Mouse (Mus musculus) limb, embryonic 14.5 days (tissue): ENCODE data around the gene Fcrl6. TPM values are rescaled to one million over a fixed set of nuclear protein-coding genes. Genes with fewer than 3 reads are reported as not detected.
A peak's percentile ranks its signal among the peaks of the same experiment; 100 is the strongest.

Source experiments
- ATAC-seq: fragments of 200-750 bp; cut with Nextera tagmentation; 2 replicates; pipeline ENCODE4 v1.8.0; 2017; ENCODE audit warnings: low read depth, moderate number of reproducible peaks, moderate TSS enrichment; ENCODE audit not compliant: low FRiP score
- DNase-seq: peaks from one replicate; pipeline ENCODE4 v3.0.0-alpha.2; 2015; ENCODE audit warnings: low spot score
- H3K27ac ChIP-seq: fragments of 300-500 bp; sonication (generic); replicated peaks from 2 replicates; pipeline ENCODE4 v1.5.1; 2014; ENCODE audit warnings: low read depth, mild to moderate bottlenecking, low read length, moderate library complexity, mixed read lengths
- H3K27me3 ChIP-seq: fragments of 300-500 bp; sonication (generic); 2 replicates; pipeline ENCODE4 v1.6.1; 2014; ENCODE audit warnings: low read length, mixed read lengths; ENCODE audit not compliant: control insufficient read depth, insufficient read depth
- H3K36me3 ChIP-seq: fragments of 300-500 bp; sonication (generic); 2 replicates; pipeline ENCODE4 v1.6.1; 2014; ENCODE audit warnings: mild to moderate bottlenecking, low read length, moderate library complexity, mixed read lengths; ENCODE audit not compliant: control insufficient read depth, insufficient read depth
- H3K4me1 ChIP-seq: fragments of 300-500 bp; sonication (generic); 2 replicates; pipeline ENCODE4 v1.6.1; 2014; ENCODE audit warnings: antibody characterized with exemption, low read length, mixed read lengths; ENCODE audit not compliant: control insufficient read depth, insufficient read depth
- H3K4me2 ChIP-seq: fragments of 300-500 bp; sonication (generic); replicated peaks from 2 replicates; pipeline ENCODE4 v1.6.1; 2014; ENCODE audit warnings: low read depth, mild to moderate bottlenecking, low read length, moderate library complexity; ENCODE audit not compliant: severe bottlenecking
- H3K4me3 ChIP-seq: fragments of 300-500 bp; sonication (generic); replicated peaks from 2 replicates; pipeline ENCODE4 v1.5.1; 2014; ENCODE audit warnings: low read length
- H3K9ac ChIP-seq: fragments of 300-500 bp; sonication (generic); 2 replicates; pipeline ENCODE4 v1.6.1; 2014; ENCODE audit warnings: mild to moderate bottlenecking, low read depth, low read length, moderate library complexity; ENCODE audit not compliant: severe bottlenecking
- H3K9me3 ChIP-seq: fragments of 300-500 bp; sonication (generic); 2 replicates; pipeline ENCODE4 v1.6.1; 2016; ENCODE audit warnings: low read length; ENCODE audit not compliant: control insufficient read depth
- POLR2A ChIP-seq: fragments of 200-500 bp; IDR thresholded peaks from 2 replicates; pipeline ENCODE4 v1.8.0; 2012; ENCODE audit warnings: inconsistent platforms, mild to moderate bottlenecking, moderate library complexity, borderline replicate concordance; ENCODE audit not compliant: insufficient read depth, insufficient read length; ENCODE audit errors: extremely low read depth
- whole genome bisulfite sequencing: fragments of 180-500 bp; shearing (Covaris S2); extraction: QIAGEN DNeasy Blood & Tissue Kit; methylation state at CpG from one replicate; pipeline ENCODE4 v1.1.7; 2014; 5-methylcytosine and 5-hydroxymethylcytosine counted together
- polyA plus RNA-seq, 2 experiments: library from polyadenylated mRNA; depleted of rRNA in 1 of 2; stranded (reverse) in 1 of 2; unstranded in 1 of 2; fragments of >200 nt; fragmentation: Nextera tagmentation in 1 of 2; extraction: Ambion mirVana in 1 of 2; gene quantifications; 2 replicates each; pipeline versions ENCODE4 v1.2.1 to v1.2.3; 2012 to 2014

Fcrl6 gene
- polyA plus RNA-seq, 2 experiments = 0.72 to 1.4 TPM

GRCm38 (mm10) chr1:172623599-172623998 lies 21.2 kb upstream of the Fcrl6 start:
- no peak overlapping the region for H3K4me3 ChIP-seq
- WGBS = 52% methylated on average over 5 of the region's 5 CpGs
- TF ChIP-seq POLR2A = no peak
- H3K27me3 ChIP-seq = no peaks in the 10 kb centered on the region
- no peaks in the 10 kb centered on the region for H3K4me1 ChIP-seq
- H3K27ac ChIP-seq = no peak overlapping the region
- no peak overlapping the region for H3K4me2 ChIP-seq
- no peaks in the 10 kb centered on the region for H3K36me3 ChIP-seq
- no peaks in the 10 kb centered on the region for H3K9me3 ChIP-seq
- ATAC-seq = no peak
- no peak for DNase-seq
- H3K9ac ChIP-seq = no peak overlapping the region

GRCm38 (mm10) chr1:172619235-172619634 lies 16.9 kb upstream of the Fcrl6 start:
- TF ChIP-seq POLR2A = no peak
- Histone ChIP-seq H3K9ac (no peak overlapping the region), H3K4me3 (no peak overlapping the region), H3K9me3 (no peaks in the 10 kb centered on the region), H3K27me3 (no peaks in the 10 kb centered on the region), H3K4me2 (no peak overlapping the region), H3K36me3 (no peaks in the 10 kb centered on the region), H3K27ac (no peak overlapping the region), H3K4me1 (peaks cover 14% of the 10 kb centered on the region)
- no peak for ATAC-seq
- no peak for DNase-seq
- WGBS = 22% methylated on average over 7 of the region's 7 CpGs

GRCm38 (mm10) chr1:172618141-172618540 lies 15.8 kb upstream of the Fcrl6 start:
- ATAC-seq (peak; percentile 74), DNase-seq (peak; percentile 56)
- H3K27me3 ChIP-seq = no peaks in the 10 kb centered on the region
- WGBS = 6% methylated on average over 4 of the region's 4 CpGs
- H3K27ac ChIP-seq = no peak overlapping the region
- H3K9ac ChIP-seq = no peak overlapping the region
- no peak overlapping the region for H3K4me2 ChIP-seq
- H3K9me3 ChIP-seq = no peaks in the 10 kb centered on the region
- TF ChIP-seq POLR2A = no peak
- no peak overlapping the region for H3K4me3 ChIP-seq
- no peaks in the 10 kb centered on the region for H3K36me3 ChIP-seq
- peaks cover 14% of the 10 kb centered on the region for H3K4me1 ChIP-seq

- 21% methylated on average over 14 of the region's 14 CpGs for WGBS
- DNase-seq (peak; percentile 11), ATAC-seq (no peak)
- Histone ChIP-seq H3K36me3 (no peaks in the 10 kb centered on the region), H3K4me2 (peak overlapping the region; percentile 47), H3K4me3 (peak overlapping the region; percentile 27; the same call in 1 of the 2 replicates), H3K27ac (no peak overlapping the region), H3K9me3 (no peaks in the 10 kb centered on the region), H3K27me3 (no peaks in the 10 kb centered on the region), H3K9ac (no peak overlapping the region), H3K4me1 (peaks cover 14% of the 10 kb centered on the region)
- TF ChIP-seq POLR2A = no peak
Observed at GRCm38 (mm10) chr1:172617365-172618076, 15.2 kb upstream of the Fcrl6 start.

- no peaks in the 10 kb centered on the region for H3K9me3 ChIP-seq
- peak overlapping the region; percentile 38; the same call in 1 of the 2 replicates for H3K9ac ChIP-seq
- peak overlapping the region; percentile 47 for H3K4me2 ChIP-seq
- TF ChIP-seq POLR2A = no peak
- peaks cover 14% of the 10 kb centered on the region for H3K4me1 ChIP-seq
- H3K27ac ChIP-seq = no peak overlapping the region
- peak; percentile 28 for DNase-seq
- no peaks in the 10 kb centered on the region for H3K27me3 ChIP-seq
- 11% methylated on average over 22 of the region's 22 CpGs for WGBS
- no peaks in the 10 kb centered on the region for H3K36me3 ChIP-seq
- peak; percentile 67; the same call in 1 of the 2 replicates for ATAC-seq
- H3K4me3 ChIP-seq = peak overlapping the region; percentile 27
Observed at GRCm38 (mm10) chr1:172616537-172617300, 14.4 kb upstream of the Fcrl6 start.
